Mouse (Mus musculus) heart, adult 2 months (tissue): Measurements from ENCODE around the gene Macrod2. TPM values are rescaled to one million over a fixed set of nuclear protein-coding genes. Genes with fewer than 3 reads are reported as not detected.

Source experiments
- DNase-seq, 2 experiments: peaks; one replicate each; pipeline ENCODE4 v3.0.0; 2021
- H3K27ac ChIP-seq: fragments of 200-600 bp; 2 replicates; pipeline ENCODE4 v1.8.1; 2022
- H3K27me3 ChIP-seq: fragments of 200-500 bp; 2 replicates; pipeline ENCODE4 v1.6.1; 2012; ENCODE audit warnings: mild to moderate bottlenecking, low read length, inconsistent platforms, mixed read lengths; ENCODE audit not compliant: control insufficient read depth, insufficient read depth
- H3K36me3 ChIP-seq: fragments of 200-500 bp; 2 replicates; pipeline ENCODE4 v1.6.1; 2012; ENCODE audit warnings: low read length, inconsistent platforms; ENCODE audit not compliant: control insufficient read depth, insufficient read depth
- H3K4me1 ChIP-seq: fragments of 200-500 bp; 2 replicates; pipeline ENCODE4 v1.6.1; 2011; ENCODE audit warnings: low read length; ENCODE audit not compliant: control insufficient read depth, insufficient read depth
- H3K4me3 ChIP-seq: fragments of 200-600 bp; 2 replicates; pipeline ENCODE4 v1.8.1; 2022
- H3K79me2 ChIP-seq: fragments of 200-500 bp; replicated peaks from 2 replicates; pipeline ENCODE4 v1.6.1; 2012; ENCODE audit warnings: mild to moderate bottlenecking, inconsistent platforms, low read length, moderate library complexity, mixed read lengths; ENCODE audit not compliant: control insufficient read depth, insufficient read depth
- H3K9ac ChIP-seq: fragments of 200-500 bp; 2 replicates; pipeline ENCODE4 v1.6.1; 2012; ENCODE audit warnings: low read depth, mild to moderate bottlenecking, control low read depth, inconsistent platforms, low read length, mixed read lengths
- CTCF ChIP-seq: fragments of 200-600 bp; IDR thresholded peaks from 2 replicates; pipeline ENCODE4 v1.8.1; 2022; ENCODE audit warnings: antibody characterized with exemption, mild to moderate bottlenecking, moderate library complexity
- EP300 ChIP-seq: fragments of 200-500 bp; IDR thresholded peaks from 2 replicates; pipeline ENCODE4 v1.6.1; 2011; ENCODE audit warnings: low read depth, low read length, control low read depth; ENCODE audit not compliant: insufficient read depth
- POLR2A ChIP-seq: fragments of 200-500 bp; IDR thresholded peaks from 2 replicates; pipeline ENCODE4 v1.6.1; 2011; ENCODE audit warnings: mild to moderate bottlenecking, low read depth, low read length, control low read depth; ENCODE audit not compliant: insufficient read depth
- WGBS: fragments of 180-500 bp; shearing (Covaris S2); methylation state at CpG from one replicate; pipeline ENCODE4 v1.1.7; 2018; 5-methylcytosine and 5-hydroxymethylcytosine counted together
- intact Hi-C: fragments of 180-260 bp; cut with DNase I; formaldehyde crosslinking; loops from one replicate; pipeline ENCODE4 v1.15.1; 2025
- polyA plus RNA-seq: library from polyadenylated mRNA; depleted of rRNA; stranded (reverse); fragments of >200 nt; gene quantifications from 2 replicates; pipeline ENCODE4 v1.2.3, GENCODE M21; 2012
- total RNA-seq, 2 experiments: library from RNA; stranded (reverse); gene quantifications; 2 replicates each; pipeline ENCODE4 v1.2.3; 2021

The Macrod2 gene
- total and polyA plus RNA-seq, 3 experiments, result 2.3 to 9.7 (median 8.5) TPM

GRCm38 (mm10) chr2:141876155-141876851 lies 1481.2 kb downstream of the Macrod2 start:
- Histone ChIP-seq H3K9ac (no peak overlapping the region), H3K27me3 (no peaks in the 10 kb centered on the region), H3K27ac (no peak overlapping the region), H3K36me3 (no peaks in the 10 kb centered on the region), H3K4me3 (no peak overlapping the region), H3K4me1 (no peaks in the 10 kb centered on the region; the same call in 1 of the 2 replicates), H3K79me2 (no peaks in the 10 kb centered on the region)
- 18% methylated on average over 10 of the region's 10 CpGs for WGBS
- intact Hi-C loops, result no loop called here
- DNase-seq, result peak in 1 of 2 experiments; percentile 4
- TF ChIP-seq CTCF (no peak), EP300 (no peak), POLR2A (no peak)

- intact Hi-C loops, result no loop called here
- no peaks in the 10 kb centered on the region for H3K36me3 ChIP-seq
- H3K27me3 ChIP-seq, result no peaks in the 10 kb centered on the region
- no peak overlapping the region for H3K4me3 ChIP-seq
- H3K79me2 ChIP-seq, result no peaks in the 10 kb centered on the region
- no peak overlapping the region for H3K9ac ChIP-seq
- H3K27ac ChIP-seq, result no peak overlapping the region
- no peaks in the 10 kb centered on the region; the same call in 1 of the 2 replicates for H3K4me1 ChIP-seq
- 64% methylated on average over 2 of the region's 2 CpGs for WGBS
- TF ChIP-seq POLR2A, result no peak
- TF ChIP-seq EP300, result no peak
- no peak for TF ChIP-seq CTCF
- DNase-seq, result no peak
Observed at GRCm38 (mm10) chr2:141876958-141877357, 1481.8 kb downstream of the Macrod2 start.

- intact Hi-C loops, result no loop called here
Observed at GRCm38 (mm10) chr2:141878473-141878872, 1483.4 kb downstream of the Macrod2 start.

GRCm38 (mm10) chr2:141879711-141880110 lies 1484.6 kb downstream of the Macrod2 start:
- Histone ChIP-seq H3K4me3 (no peak overlapping the region), H3K27me3 (no peaks in the 10 kb centered on the region), H3K27ac (no peak overlapping the region), H3K4me1 (no peaks in the 10 kb centered on the region; the same call in 1 of the 2 replicates), H3K9ac (no peak overlapping the region), H3K79me2 (no peaks in the 10 kb centered on the region), H3K36me3 (no peaks in the 10 kb centered on the region)
- DNase-seq, result no peak
- WGBS, result 49% methylated on average over 9 of the region's 9 CpGs
- TF ChIP-seq EP300 (no peak), CTCF (no peak), POLR2A (no peak)
- intact Hi-C loops, result no loop called here

More at GRCm38 (mm10) chr2:141878473-141878872, 1483.4 kb downstream of the Macrod2 start:
- WGBS, result 81% methylated on average over 1 of the region's 1 CpGs
- no peak for DNase-seq
- Histone ChIP-seq H3K4me1 (no peaks in the 10 kb centered on the region; the same call in 1 of the 2 replicates), H3K27me3 (no peaks in the 10 kb centered on the region), H3K36me3 (no peaks in the 10 kb centered on the region), H3K4me3 (no peak overlapping the region), H3K9ac (no peak overlapping the region), H3K27ac (no peak overlapping the region), H3K79me2 (no peaks in the 10 kb centered on the region)
- TF ChIP-seq EP300 (no peak), POLR2A (no peak)

GRCm38 (mm10) chr2:141886694-141887474 lies 1491.8 kb downstream of the Macrod2 start:
- DNase-seq, result no peak
- H3K4me3 ChIP-seq, result no peak overlapping the region
- no peaks in the 10 kb centered on the region for H3K79me2 ChIP-seq
- no peak overlapping the region for H3K9ac ChIP-seq
- intact Hi-C loops, result no loop called here
- no peak overlapping the region for H3K27ac ChIP-seq
- H3K27me3 ChIP-seq, result no peaks in the 10 kb centered on the region
- no peaks in the 10 kb centered on the region for H3K4me1 ChIP-seq
- TF ChIP-seq EP300 (no peak), CTCF (no peak), POLR2A (no peak)
- 72% methylated on average over 11 of the region's 11 CpGs for WGBS
- H3K36me3 ChIP-seq, result no peaks in the 10 kb centered on the region

DNA sequence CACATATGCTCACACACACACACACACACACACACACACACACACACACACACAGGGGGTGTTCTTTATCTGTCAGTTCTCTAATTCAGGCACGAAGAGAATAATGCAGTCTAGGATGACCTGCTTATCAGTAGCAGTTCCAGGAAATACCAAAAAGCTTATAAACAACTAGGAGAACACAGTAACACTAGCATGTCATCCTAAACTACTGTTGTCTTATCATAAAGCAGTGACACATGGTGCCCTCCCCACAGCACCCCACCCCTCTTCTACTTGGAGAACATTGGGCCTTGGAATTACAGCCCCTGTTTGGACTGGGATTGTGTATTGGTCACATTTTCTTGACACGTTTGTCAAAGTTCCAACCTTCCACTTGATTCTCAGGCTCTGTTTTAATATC lies 1494.4 kb downstream of the Macrod2 start:
- H3K27ac ChIP-seq, result no peak overlapping the region
- 32% methylated on average over 2 of the region's 2 CpGs for WGBS

More for the DNA sequence above, 1494.4 kb downstream of the Macrod2 start:
- H3K27me3 ChIP-seq, result no peaks in the 10 kb centered on the region
- no peak overlapping the region for H3K4me3 ChIP-seq
- H3K9ac ChIP-seq, result no peak overlapping the region
- TF ChIP-seq POLR2A (no peak), CTCF (no peak), EP300 (no peak)
- H3K79me2 ChIP-seq, result no peaks in the 10 kb centered on the region
- intact Hi-C loops, result no loop called here
- no peak for DNase-seq
- H3K36me3 ChIP-seq, result no peaks in the 10 kb centered on the region
- no peaks in the 10 kb centered on the region for H3K4me1 ChIP-seq
